Mouse (Mus musculus) liver, adult 2 months (tissue): ENCODE measurements around the gene Cct3. TPM values are rescaled to one million over a fixed set of nuclear protein-coding genes. Genes with fewer than 3 reads are reported as not detected.
"Not testable (repeated sequence)": the region's sequence is repeated elsewhere in the genome, so short reads cannot be mapped to it uniquely, and the experiment has no call there.

Experiments used
- DNase-seq: peaks from one replicate; pipeline ENCODE4 v3.0.0-alpha.2; 2011; ENCODE audit warnings: low read depth, low spot score; ENCODE audit errors: extremely low read depth
- H3K27ac ChIP-seq: fragments of 200-500 bp; replicated peaks from 2 replicates; pipeline ENCODE4 v1.5.1; 2012; ENCODE audit warnings: low read depth, mild to moderate bottlenecking, control low read depth, inconsistent platforms, low read length; ENCODE audit not compliant: insufficient read depth
- H3K27me3 ChIP-seq: fragments of 200-500 bp; 2 replicates; pipeline ENCODE4 v1.6.1; 2012; ENCODE audit warnings: mild to moderate bottlenecking, moderate library complexity, low read length, inconsistent platforms; ENCODE audit not compliant: control insufficient read depth, insufficient read depth
- H3K36me3 ChIP-seq: fragments of 200-500 bp; 2 replicates; pipeline ENCODE4 v1.6.1; 2012; ENCODE audit warnings: low read length, inconsistent platforms; ENCODE audit not compliant: control insufficient read depth, insufficient read depth
- H3K4me1 ChIP-seq: fragments of 200-500 bp; 2 replicates; pipeline ENCODE4 v1.6.1; 2011; ENCODE audit warnings: low read length; ENCODE audit not compliant: control insufficient read depth, insufficient read depth
- H3K4me3 ChIP-seq: fragments of 200-500 bp; 2 replicates; pipeline ENCODE4 v1.5.1; 2011; ENCODE audit warnings: low read depth, mild to moderate bottlenecking, control low read depth, low read length, moderate library complexity; ENCODE audit not compliant: insufficient read depth
- H3K79me2 ChIP-seq: fragments of 200-500 bp; 2 replicates; pipeline ENCODE4 v1.6.1; 2012; ENCODE audit warnings: inconsistent platforms, mild to moderate bottlenecking, low read length, moderate library complexity; ENCODE audit not compliant: control insufficient read depth, insufficient read depth
- H3K9ac ChIP-seq: fragments of 200-500 bp; 2 replicates; pipeline ENCODE4 v1.6.1; 2012; ENCODE audit warnings: low read depth, mild to moderate bottlenecking, control low read depth, inconsistent platforms, low read length
- CTCF ChIP-seq: fragments of 200-500 bp; IDR thresholded peaks from 2 replicates; pipeline ENCODE4 v1.5.1; 2011; ENCODE audit warnings: low read depth, low read length, control low read depth
- POLR2A ChIP-seq: fragments of 200-500 bp; IDR thresholded peaks from 2 replicates; pipeline ENCODE4 v1.6.1; 2011; ENCODE audit warnings: low read length, control low read depth; ENCODE audit not compliant: insufficient read depth; ENCODE audit errors: extremely low read depth
- WGBS: fragments of 180-500 bp; shearing (Covaris S2); methylation state at CpG from one replicate; pipeline ENCODE4 v1.1.7; 2018; 5-methylcytosine and 5-hydroxymethylcytosine counted together
- polyA plus RNA-seq: library from polyadenylated mRNA; depleted of rRNA; stranded (reverse); fragments of >200 nt; gene quantifications from 2 replicates; pipeline ENCODE4 v1.2.3, GENCODE M21; 2012
- total RNA-seq: library from RNA; depleted of rRNA; stranded (reverse); fragments of >200 nt; gene quantifications from 2 replicates; pipeline ENCODE4 v1.2.3, GENCODE M21; 2014

Gene Cct3
- total and polyA plus RNA-seq, 2 experiments: 79.7 to 104 TPM

DNA sequence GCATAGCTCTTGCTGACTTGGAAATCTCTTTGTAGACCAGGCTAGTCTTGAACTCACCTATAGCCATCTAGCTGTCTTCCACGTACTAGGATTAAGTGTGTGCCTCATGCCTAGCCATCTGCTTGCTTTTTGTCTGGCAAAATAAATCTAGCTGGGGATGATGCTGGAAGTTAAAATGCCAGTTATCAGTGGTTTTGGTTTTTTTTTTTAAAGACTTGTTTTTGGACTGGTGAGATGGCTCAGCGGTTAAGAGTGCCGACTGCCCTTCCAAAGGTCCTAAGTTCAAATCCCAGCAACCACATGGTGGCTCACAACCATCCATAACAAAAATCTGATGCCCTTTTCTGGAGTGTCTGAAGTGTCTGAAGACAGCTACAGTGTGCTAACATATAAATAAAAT lies 25.1 kb upstream of the Cct3 start:
- H3K4me3 ChIP-seq: no peak overlapping the region
- H3K9ac ChIP-seq: no peak overlapping the region
- no peaks in the 10 kb centered on the region for H3K36me3 ChIP-seq
- H3K79me2 ChIP-seq: no peaks in the 10 kb centered on the region
- H3K4me1 ChIP-seq: no peaks in the 10 kb centered on the region
- no peak overlapping the region for H3K27ac ChIP-seq
- 92% methylated on average over 3 of the region's 3 CpGs for whole genome bisulfite sequencing
- no peaks in the 10 kb centered on the region for H3K27me3 ChIP-seq
- TF ChIP-seq CTCF: no peak
- TF ChIP-seq POLR2A: no peak
- no peak for DNase-seq

DNA sequence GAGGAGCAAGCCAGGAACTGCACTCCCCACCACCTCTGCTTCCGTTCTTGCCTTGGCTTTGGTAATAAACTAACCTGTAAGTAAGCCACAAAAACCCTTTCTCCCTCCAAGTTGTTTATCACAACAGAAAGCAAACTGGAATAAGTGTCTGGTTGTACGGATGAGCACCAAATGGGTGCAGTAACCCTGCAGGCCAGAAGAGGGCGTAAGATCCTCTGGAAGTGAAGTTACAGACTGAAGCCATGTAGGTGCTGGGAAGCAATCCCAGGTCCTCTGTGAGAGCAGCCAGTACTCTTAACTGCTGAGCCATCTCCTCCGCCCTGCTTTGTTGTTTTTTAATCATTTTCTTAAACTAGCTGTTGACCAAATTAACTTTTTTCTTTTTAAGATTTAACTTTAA lies 22.9 kb upstream of the Cct3 start:
- no peaks in the 10 kb centered on the region for H3K36me3 ChIP-seq
- WGBS: 97% methylated on average over 4 of the region's 4 CpGs
- H3K27ac ChIP-seq: no peak overlapping the region
- H3K9ac ChIP-seq: no peak overlapping the region
- no peak for DNase-seq
- no peaks in the 10 kb centered on the region for H3K79me2 ChIP-seq
- no peaks in the 10 kb centered on the region for H3K27me3 ChIP-seq
- TF ChIP-seq POLR2A: no peak
- TF ChIP-seq CTCF: peak; percentile 29; the same call in 1 of the 2 replicates
- no peak overlapping the region for H3K4me3 ChIP-seq
- H3K4me1 ChIP-seq: no peaks in the 10 kb centered on the region

DNA sequence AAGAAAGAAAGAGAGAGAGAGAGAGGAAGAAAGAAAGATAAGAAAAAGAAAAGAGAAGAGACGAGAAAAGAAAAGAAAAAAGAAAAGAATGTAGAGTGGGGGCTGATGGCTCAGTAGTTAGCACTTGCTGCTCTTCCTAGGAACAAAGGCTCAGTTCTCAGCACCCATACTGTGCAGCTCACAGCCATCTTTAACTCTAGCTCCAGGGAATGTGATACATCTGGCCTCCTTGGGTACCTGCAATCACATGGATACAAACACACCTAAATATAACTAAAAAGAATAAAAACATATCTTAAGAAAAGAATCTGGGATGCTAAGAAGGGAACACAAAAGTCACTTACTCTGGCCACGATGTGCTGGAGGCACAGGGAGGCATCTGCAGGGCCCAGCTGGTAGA lies 20.8 kb upstream of the Cct3 start:
- H3K36me3 ChIP-seq: no peaks in the 10 kb centered on the region
- TF ChIP-seq POLR2A: no peak
- TF ChIP-seq CTCF: no peak
- no peak overlapping the region for H3K4me3 ChIP-seq
- H3K4me1 ChIP-seq: no peaks in the 10 kb centered on the region
- H3K9ac ChIP-seq: no peak overlapping the region
- no peak for DNase-seq
- H3K79me2 ChIP-seq: no peaks in the 10 kb centered on the region
- no peak overlapping the region for H3K27ac ChIP-seq
- 85% methylated on average over 2 of the region's 2 CpGs for WGBS
- no peaks in the 10 kb centered on the region for H3K27me3 ChIP-seq

- peak; percentile 26 for DNase-seq
- H3K27me3 ChIP-seq: no peaks in the 10 kb centered on the region
- TF ChIP-seq POLR2A (no peak), CTCF (peak; percentile 64)
- H3K4me3 ChIP-seq: no peak overlapping the region
- no peaks in the 10 kb centered on the region for H3K79me2 ChIP-seq
- no peak overlapping the region for H3K27ac ChIP-seq
- 45% methylated on average over 7 of the region's 7 CpGs for WGBS
- no peak overlapping the region for H3K9ac ChIP-seq
- H3K36me3 ChIP-seq: no peaks in the 10 kb centered on the region
- no peaks in the 10 kb centered on the region for H3K4me1 ChIP-seq
Observed at GRCm38 (mm10) chr3:88276529-88277143, 20.3 kb upstream of the Cct3 start.

GRCm38 (mm10) chr3:88280035-88280434 lies 16.9 kb upstream of the Cct3 start:
- Histone ChIP-seq H3K4me3 (no peak overlapping the region), H3K4me1 (no peaks in the 10 kb centered on the region), H3K27me3 (no peaks in the 10 kb centered on the region), H3K9ac (no peak overlapping the region), H3K27ac (no peak overlapping the region), H3K36me3 (no peaks in the 10 kb centered on the region), H3K79me2 (no peaks in the 10 kb centered on the region)
- 78% methylated on average over 2 of the region's 2 CpGs for WGBS
- no peak for DNase-seq
- TF ChIP-seq CTCF (no peak), POLR2A (no peak)

DNA sequence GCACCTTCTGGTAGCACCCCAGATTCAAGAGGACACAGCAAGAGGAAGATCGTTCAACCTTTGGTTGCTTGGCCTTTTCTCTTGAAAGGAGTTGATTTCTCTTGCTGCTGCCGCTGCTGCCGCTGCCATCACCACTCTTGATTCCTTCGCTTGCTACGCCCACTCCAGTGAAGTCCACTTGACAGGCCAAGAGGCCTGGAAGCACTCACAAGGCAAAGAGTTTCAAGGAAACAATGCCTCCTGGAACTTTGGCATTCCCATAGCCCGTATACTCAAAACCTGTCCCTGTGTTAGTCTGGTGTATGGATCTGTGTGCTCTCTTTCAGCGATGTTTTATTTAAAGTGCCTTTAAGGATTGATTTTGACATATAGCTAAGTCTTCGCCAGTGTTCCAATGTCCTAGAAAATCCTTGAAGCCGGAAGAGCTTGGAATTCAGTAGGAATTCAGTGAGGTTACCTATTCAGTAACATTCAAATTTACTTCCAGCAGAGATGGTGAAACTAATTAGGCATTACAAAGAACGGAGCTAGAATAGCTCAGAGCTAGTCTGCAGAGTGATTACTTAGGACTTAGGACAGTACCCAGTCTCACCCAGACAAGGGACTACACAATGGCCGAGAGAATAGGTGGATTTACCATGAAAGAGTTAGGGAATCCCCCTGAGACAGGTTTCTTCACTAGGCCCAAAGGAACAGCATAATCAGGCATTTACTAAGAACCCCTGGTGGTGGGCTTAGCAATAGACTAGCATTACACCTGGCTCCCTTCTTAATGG lies 15.6 kb upstream of the Cct3 start:
- H3K27me3 ChIP-seq, H3K36me3 ChIP-seq, DNase-seq, H3K9ac ChIP-seq, H3K27ac ChIP-seq, H3K4me3 ChIP-seq, H3K4me1 ChIP-seq, H3K79me2 ChIP-seq: not testable (repeated sequence)
- 83% methylated on average over 11 of the region's 11 CpGs for whole genome bisulfite sequencing

DNA sequence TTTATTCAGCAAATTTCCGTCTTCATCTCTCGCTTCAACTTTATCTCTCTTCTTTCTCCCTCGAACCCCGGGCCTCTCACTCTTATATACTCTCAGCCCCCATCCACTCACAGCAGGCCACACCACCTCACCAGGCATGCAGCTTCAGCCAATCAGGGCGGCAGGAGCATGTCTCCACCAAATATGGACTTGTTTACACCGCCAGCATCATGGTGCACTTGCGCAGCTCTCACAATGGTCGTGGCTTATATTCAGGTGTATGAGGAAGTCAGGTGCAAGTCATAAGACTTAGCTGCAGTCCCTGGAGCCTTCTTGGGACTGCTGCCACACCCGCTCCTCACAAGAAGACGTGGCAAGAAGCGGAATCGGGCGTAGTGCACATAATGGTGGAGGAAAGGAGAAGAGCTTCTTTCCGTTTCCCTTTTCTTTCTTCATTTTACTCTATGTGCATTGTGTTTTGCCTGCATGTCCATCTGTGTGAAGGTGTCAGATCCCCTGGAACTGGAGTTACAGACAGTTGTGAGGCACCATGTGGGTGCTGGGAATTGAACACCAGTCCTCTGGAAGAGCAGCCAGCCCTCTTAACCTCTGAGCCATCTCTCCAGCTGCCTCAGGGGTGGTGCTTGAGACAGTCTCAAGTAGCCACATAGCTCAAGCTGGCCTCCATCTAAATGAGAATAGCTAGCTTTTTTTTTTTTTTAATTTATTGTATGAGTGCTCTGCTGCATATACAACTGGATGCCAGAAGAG lies 11.9 kb upstream of the Cct3 start:
- 96% methylated on average over 14 of the region's 14 CpGs for WGBS
- not testable (repeated sequence) for H3K36me3 ChIP-seq, DNase-seq, H3K79me2 ChIP-seq, H3K4me1 ChIP-seq, H3K27ac ChIP-seq, H3K27me3 ChIP-seq, H3K4me3 ChIP-seq, H3K9ac ChIP-seq

GRCm38 (mm10) chr3:88285565-88285895 lies 11.4 kb upstream of the Cct3 start:
- not testable (repeated sequence) for H3K4me1 ChIP-seq, H3K27ac ChIP-seq, H3K9ac ChIP-seq, H3K4me3 ChIP-seq, H3K27me3 ChIP-seq, H3K36me3 ChIP-seq, DNase-seq, H3K79me2 ChIP-seq
- 40% methylated on average over 1 of the region's 2 CpGs for WGBS
